Mouse (Mus musculus): ENCODE results near the gene Cd300ld3. TPM values are rescaled to one million over a fixed set of nuclear protein-coding genes. Genes with fewer than 3 reads are reported as not detected.

The Cd300ld3 gene
- 2.3 and 4.2 TPM in 2 replicates for total RNA-seq (2021)
- long read RNA-seq, result 0 reads

GRCm38 (mm10) chr11:115048259-115048658, at the start of gene Cd300ld3:
Cd300ld3 (minus strand) TSS chr11:115048409.
- no peak for DNase-seq

- DNase-seq, result no peak
Measured at GRCm38 (mm10) chr11:115092140-115092539, 43.9 kb upstream of the Cd300ld3 start.

GRCm38 (mm10) chr11:115091362-115091901, 43.2 kb upstream of the Cd300ld3 start, which contains the start of gene Rab37:
Rab37 (plus strand) TSS chr11:115091431.
- DNase-seq, result peak; percentile 45

- DNase-seq, result no peak
Measured at GRCm38 (mm10) chr11:115089853-115090252, 41.6 kb upstream of the Cd300ld3 start.

- DNase-seq, result no peak
Measured at GRCm38 (mm10) chr11:115086213-115086612, 38.0 kb upstream of the Cd300ld3 start.

GRCm38 (mm10) chr11:115085064-115085463, 36.9 kb upstream of the Cd300ld3 start:
- no peak for DNase-seq

GRCm38 (mm10) chr11:115084595-115084994, 36.4 kb upstream of the Cd300ld3 start:
- no peak for DNase-seq

- DNase-seq, result peak; percentile 63
Measured at GRCm38 (mm10) chr11:115083376-115084139, 35.3 kb upstream of the Cd300ld3 start.

GRCm38 (mm10) chr11:115082196-115082595, 34.0 kb upstream of the Cd300ld3 start:
- no peak for DNase-seq

GRCm38 (mm10) chr11:115081373-115081772, 33.2 kb upstream of the Cd300ld3 start:
- DNase-seq, result no peak

GRCm38 (mm10) chr11:115080886-115081285, 32.7 kb upstream of the Cd300ld3 start:
- DNase-seq, result peak; percentile 24

GRCm38 (mm10) chr11:115078680-115079079, 30.5 kb upstream of the Cd300ld3 start:
- DNase-seq, result no peak

- DNase-seq, result no peak
Measured at GRCm38 (mm10) chr11:115077436-115077835, 29.2 kb upstream of the Cd300ld3 start.

- no peak for DNase-seq
Measured at GRCm38 (mm10) chr11:115075859-115076258, 27.6 kb upstream of the Cd300ld3 start.

- no peak for DNase-seq
Measured at GRCm38 (mm10) chr11:115075407-115075806, 27.2 kb upstream of the Cd300ld3 start.

GRCm38 (mm10) chr11:115073002-115073401, 24.8 kb upstream of the Cd300ld3 start:
- no peak for DNase-seq

- peak; percentile 71 for DNase-seq
Measured at GRCm38 (mm10) chr11:115071631-115072294, 23.6 kb upstream of the Cd300ld3 start.

- DNase-seq, result no peak
Measured at GRCm38 (mm10) chr11:115071015-115071551, 22.9 kb upstream of the Cd300ld3 start.

GRCm38 (mm10) chr11:115066768-115067167, 18.6 kb upstream of the Cd300ld3 start:
- DNase-seq, result no peak

- no peak for DNase-seq
Measured at GRCm38 (mm10) chr11:115062077-115062476, 13.9 kb upstream of the Cd300ld3 start, which contains the start of gene Cd300e. Cd300e (minus strand) TSS chr11:115062177.

GRCm38 (mm10) chr11:115059797-115060196, 11.6 kb upstream of the Cd300ld3 start:
- DNase-seq, result no peak

- no peak for DNase-seq
Measured at GRCm38 (mm10) chr11:115058701-115059100, 10.5 kb upstream of the Cd300ld3 start.

GRCm38 (mm10) chr11:115054537-115054936, 6.3 kb upstream of the Cd300ld3 start:
- no peak for DNase-seq

All from adrenal gland, postnatal 25 days (tissue).